Mouse (Mus musculus) left cerebral cortex, postnatal 4 days (tissue): ENCODE measurements around the gene Mobp. TPM values are rescaled to one million over a fixed set of nuclear protein-coding genes. Genes with fewer than 3 reads are reported as not detected.
"Not testable (repeated sequence)": the region's sequence is repeated elsewhere in the genome, so short reads cannot be mapped to it uniquely, and the experiment has no call there.

Source experiments
- DNase-seq: peaks from one replicate; pipeline ENCODE4 v3.0.0-alpha.2; 2022
- intact Hi-C: fragments of 180-260 bp; cut with DNase I; formaldehyde crosslinking; loops from one replicate; pipeline ENCODE4 v1.15.1; 2025
- total RNA-seq, 2 experiments: library from RNA; stranded (reverse); gene quantifications; 2 replicates each; pipeline ENCODE4 v1.2.3; 2021

Mobp gene
- under 1 TPM; 0.16 to 0.20 TPM for total RNA-seq

GRCm38 (mm10) chr9:120149222-120149828, at the start of gene Mobp:
Gene Mobp (plus strand): TSS chr9:120149707.
- no peak for DNase-seq
- intact Hi-C loops = no loop called here

DNA sequence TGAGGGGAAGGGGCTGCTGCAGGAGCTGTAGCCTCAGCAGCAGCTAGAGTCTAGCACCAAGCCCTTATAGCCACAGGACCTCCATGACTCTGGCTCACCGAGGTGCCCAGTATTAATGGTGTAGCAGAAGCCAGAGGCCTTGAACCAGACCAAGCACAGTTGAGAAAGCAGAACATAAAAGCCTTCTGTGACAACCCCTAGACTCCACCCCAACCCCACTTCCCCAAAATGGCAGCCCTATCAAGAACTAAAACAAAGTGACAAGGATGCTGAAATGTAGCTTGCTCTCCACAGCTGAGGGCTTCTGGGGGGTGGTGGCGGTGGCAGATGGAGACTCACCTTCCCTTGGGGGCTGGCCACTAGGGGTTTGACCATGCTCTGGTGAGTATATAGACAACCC, 48.3 kb upstream of the Mobp start:
- DNase-seq = no peak
- intact Hi-C loops = no loop called here

- intact Hi-C loops, DNase-seq: not testable (repeated sequence)
Measured at GRCm38 (mm10) chr9:120108953-120109352, 40.6 kb upstream of the Mobp start.

DNA sequence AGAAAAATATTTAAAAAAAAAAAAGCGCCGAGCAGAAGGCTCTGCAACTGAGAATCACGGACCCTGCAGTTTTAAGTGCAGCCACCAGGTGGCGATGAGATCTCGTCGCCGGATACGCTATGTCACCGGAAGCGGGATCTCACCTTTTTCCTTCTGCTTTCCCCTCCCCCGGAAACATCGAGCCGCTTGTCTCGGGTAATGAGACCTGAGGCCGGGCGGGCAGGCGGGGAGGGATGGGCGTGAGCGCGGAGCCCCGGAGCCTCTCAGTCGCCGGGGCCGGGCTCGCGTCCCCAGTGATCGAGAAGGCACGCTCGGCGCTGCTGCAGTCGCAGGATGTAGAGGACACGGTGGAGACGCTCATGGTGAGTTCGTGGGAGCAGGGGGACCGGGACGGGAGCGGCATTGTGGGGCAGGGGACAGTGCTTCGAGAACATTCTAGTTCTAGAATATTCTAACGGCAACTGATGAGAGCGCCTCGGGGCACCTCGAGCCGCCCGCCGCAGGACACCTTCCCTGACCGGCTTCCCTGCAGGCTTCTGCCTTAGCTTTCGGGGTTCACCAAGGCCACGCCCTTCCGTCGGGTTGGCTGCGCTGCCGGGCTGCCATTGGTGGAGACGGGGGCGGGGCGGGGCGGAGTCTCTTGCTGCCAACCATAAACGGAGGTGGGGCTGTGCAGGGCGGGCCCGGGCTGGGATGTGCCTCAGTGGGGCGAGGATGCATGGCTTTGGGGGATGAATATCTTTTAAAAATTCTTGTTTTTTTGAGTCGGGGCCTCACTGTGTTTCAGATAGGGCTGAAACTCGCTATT, 39.1 kb upstream of the Mobp start, which contains the start of gene Slc25a38:
Gene Slc25a38 (plus strand): TSS at position 164 of the 808 bp plus-strand sequence.
- peak; percentile 97 for DNase-seq
- intact Hi-C loops = no loop called here

DNA sequence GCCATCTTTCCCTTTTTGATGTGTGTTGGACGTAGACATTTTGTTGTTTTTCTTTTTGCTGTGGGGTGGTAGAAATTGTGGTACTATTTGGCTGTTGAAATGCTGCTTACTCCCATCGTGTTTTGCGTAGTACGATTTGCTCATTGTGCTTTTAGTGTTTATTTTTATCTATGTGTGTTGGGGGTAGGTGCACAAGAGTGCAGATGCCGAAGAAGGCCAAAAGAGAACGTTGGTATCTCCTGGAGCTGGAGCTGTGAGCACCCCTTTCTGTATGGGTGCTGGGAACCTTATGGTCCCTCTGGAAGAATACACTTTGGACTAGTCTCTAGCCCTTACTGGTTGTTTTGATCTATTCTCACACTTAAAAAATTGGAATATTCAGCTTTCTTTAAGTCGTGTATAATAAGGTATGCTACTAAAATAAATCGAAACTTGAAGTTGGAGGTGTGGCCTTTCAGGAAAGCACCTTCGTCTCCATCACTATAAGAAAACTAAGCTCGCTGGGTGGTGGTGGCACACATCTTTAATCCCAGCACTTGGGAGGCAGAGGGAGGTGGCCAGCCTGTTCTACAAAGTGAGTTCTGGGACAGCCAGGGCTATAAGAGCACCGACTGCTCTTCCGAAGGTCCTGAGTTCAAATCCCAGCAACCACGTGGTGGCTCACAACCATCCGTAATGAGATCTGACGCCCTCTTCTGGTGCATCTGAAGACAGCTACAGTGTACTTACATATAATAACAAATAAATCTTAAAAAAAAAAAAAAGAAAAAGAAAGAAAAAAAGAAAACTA, 38.2 kb upstream of the Mobp start:
- intact Hi-C loops = no loop called here

DNA sequence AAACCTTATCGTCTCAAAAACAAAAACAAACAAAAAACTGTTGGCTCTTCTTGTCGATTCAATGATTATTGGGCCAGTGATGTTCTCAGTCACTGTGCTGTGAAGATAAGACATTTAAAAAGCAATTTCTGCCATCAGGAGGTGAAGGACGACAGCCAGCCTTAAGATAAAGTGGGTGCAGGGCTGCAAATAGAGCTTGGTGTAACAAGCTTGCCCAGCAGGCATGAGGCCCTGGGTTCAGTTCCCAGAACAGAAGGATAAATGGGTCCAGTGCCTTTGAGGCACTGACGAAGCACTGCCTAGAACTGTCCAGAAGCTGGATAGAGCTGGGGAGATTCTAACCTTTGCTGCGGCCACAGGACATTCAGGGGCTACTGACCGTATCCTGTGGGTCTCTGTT, 37.0 kb upstream of the Mobp start:
- intact Hi-C loops = no loop called here
- no peak for DNase-seq

More for the DNA sequence above, 38.2 kb upstream of the Mobp start:
- no peak for DNase-seq

GRCm38 (mm10) chr9:120113456-120113855, 36.1 kb upstream of the Mobp start:
- intact Hi-C loops = no loop called here
- DNase-seq = no peak

DNA sequence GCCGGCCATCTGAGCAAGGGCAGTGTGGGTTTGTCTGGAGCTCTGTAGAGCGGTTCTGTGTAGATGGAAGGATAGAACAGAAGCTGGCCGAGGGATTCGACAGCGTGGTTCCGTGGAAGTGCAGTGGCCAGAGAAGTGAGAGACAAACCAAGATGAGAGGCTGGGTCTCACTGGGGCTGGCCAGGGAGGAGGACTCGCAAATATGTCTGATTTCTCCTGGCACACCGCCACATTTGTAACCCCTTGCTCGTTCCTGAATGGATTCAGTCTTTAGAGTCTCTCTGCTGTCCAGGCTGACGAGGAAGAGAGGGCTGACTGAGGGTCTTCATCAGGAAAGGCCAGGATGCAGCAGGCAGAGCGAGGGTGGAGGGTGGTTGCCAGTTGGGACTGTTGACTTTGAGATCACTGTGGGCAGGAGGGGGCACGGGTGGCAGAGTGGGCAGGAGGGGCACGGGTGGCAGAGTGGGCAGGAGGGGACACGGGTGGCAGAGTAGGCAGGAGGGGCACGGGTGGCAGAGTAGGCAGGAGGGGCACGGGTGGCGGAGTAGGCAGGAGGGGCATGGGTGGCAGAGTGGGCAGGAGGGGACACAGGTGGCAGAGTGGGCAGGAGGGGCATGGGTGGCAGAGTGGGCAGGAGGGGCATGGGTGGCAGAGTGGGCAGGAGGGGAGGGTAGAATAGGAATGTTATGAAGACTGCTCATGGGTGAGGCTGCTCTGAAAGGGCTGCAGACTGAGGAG, 35.3 kb upstream of the Mobp start:
- no peak for DNase-seq
- intact Hi-C loops = no loop called here

- intact Hi-C loops = no loop called here
- no peak for DNase-seq
Measured at GRCm38 (mm10) chr9:120114789-120115151, 34.7 kb upstream of the Mobp start.

DNA sequence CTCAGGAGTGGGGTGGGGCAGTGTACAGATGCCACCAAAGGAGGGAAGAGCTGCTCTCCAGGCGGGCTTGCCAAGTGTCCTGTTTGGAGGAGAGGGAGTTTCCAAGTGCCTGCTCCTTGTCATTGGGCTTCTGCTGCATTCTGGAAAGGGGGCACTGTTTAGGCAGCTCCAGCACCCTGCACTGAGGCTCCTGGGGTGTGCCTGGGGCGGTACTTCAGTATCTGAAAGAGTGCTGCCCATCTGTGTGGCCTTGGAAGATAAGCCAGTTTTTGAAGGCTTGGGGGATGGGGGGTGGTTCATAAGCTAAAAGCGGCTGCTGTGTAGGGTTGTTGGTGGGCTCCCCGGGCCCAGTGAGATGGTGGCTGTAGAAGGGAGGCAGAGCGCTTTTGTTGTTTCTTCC, 33.9 kb upstream of the Mobp start:
- intact Hi-C loops = no loop called here
- DNase-seq = no peak

DNA sequence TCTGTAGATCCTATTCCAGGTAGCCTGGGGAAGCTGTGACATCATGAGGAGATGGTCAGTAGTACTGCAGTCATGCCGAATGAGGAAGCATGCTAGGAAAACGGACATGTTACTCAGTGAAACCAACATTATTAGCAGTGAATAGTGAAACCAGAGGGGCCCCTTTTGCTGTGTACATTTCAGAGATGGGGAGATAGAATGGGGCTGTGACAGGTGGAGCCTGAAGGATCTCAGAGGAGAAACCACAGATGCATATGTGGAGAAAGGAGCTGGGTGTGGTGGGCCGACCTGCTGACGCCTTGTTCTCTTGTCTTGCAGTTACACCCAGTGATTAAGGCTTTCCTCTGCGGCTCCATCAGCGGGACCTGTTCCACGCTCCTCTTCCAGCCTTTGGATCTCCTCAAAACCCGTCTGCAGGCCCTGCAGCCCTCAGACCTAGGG, 33.3 kb upstream of the Mobp start:
- DNase-seq = no peak
- intact Hi-C loops = no loop called here

GRCm38 (mm10) chr9:120118212-120118611, 31.3 kb upstream of the Mobp start:
- intact Hi-C loops = no loop called here
- DNase-seq = no peak

DNA sequence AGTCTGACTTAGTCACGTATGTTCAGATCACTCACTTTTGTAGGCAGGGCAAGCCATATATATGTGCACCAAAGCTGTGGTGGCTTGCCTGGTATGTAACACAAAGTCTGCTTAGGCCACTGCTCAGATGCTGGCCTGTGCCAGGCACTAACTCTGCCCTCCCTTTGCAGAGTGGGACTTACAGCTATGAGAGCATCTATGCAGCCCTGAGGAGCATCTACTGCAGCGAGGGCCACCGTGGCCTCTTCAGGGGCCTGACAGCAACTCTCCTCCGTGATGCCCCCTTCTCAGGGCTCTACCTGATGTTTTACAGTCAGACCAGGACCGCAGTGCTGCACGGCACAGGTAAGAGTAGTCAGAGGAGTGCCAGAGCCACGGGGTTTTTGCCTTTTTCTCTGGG, 29.0 kb upstream of the Mobp start:
- DNase-seq = no peak
- intact Hi-C loops = no loop called here

DNA sequence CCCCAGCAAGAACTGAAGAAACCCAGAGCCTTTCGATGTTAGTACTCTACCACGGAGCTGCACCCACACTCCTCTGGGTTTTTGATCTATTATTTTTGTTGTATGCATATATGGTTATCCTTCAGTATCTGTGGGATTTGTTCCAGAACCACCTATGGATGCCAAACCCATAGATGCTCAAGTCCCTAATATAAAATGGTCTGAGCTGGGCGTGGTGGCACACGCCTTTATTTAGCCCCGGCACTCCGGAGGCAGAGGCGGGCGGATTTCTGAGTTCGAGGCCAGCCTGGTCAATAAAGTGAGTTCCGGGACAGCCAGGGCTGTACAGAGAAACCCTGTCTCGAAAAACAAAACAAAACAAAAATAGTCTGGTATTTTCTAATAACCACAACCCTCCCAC, 22.6 kb upstream of the Mobp start:
- no peak for DNase-seq
- intact Hi-C loops = no loop called here

GRCm38 (mm10) chr9:120127538-120128251, 21.8 kb upstream of the Mobp start, which contains the start of gene Rpsa:
Gene Rpsa (plus strand): TSS chr9:120127689.
- intact Hi-C loops = no loop called here
- peak; percentile 98 for DNase-seq

GRCm38 (mm10) chr9:120129276-120129675, 20.2 kb upstream of the Mobp start:
- intact Hi-C loops = no loop called here
- no peak for DNase-seq

- no peak for DNase-seq
- intact Hi-C loops = no loop called here
Measured at GRCm38 (mm10) chr9:120131784-120132288, 17.7 kb upstream of the Mobp start.

GRCm38 (mm10) chr9:120132980-120133754, 16.3 kb upstream of the Mobp start:
- no peak for DNase-seq
- intact Hi-C loops = no loop called here
